Mouse (Mus musculus) heart, postnatal 14 days (tissue): ENCODE measurements around the gene Trim75. TPM values are rescaled to one million over a fixed set of nuclear protein-coding genes. Genes with fewer than 3 reads are reported as not detected.

Experiments used
- DNase-seq, 2 experiments: peaks; one replicate each; pipeline ENCODE4 v3.0.0; 2021 to 2022
- intact Hi-C: fragments of 180-260 bp; cut with DNase I; formaldehyde crosslinking; loops from one replicate; pipeline ENCODE4 v1.15.1; 2025
- total RNA-seq, 2 experiments: library from RNA; stranded (reverse); gene quantifications; 2 replicates each; pipeline ENCODE4 v1.2.3; 2021

Gene Trim75
- total RNA-seq, 2 experiments from 2014 or later, result not detected

GRCm38 (mm10) chr8:64946441-64946819 lies 41.2 kb downstream of the Trim75 start:
- no peak for DNase-seq
- intact Hi-C loops, result loop anchor here (10.0 kb wide), 1 partner anchor 922 kb away; no protein-coding TSS in a partner anchor

GRCm38 (mm10) chr8:64945606-64946005 lies 42.0 kb downstream of the Trim75 start:
- intact Hi-C loops, result loop anchor here (10.0 kb wide), 1 partner anchor 921 kb away; no protein-coding TSS in a partner anchor

GRCm38 (mm10) chr8:64944831-64945230 lies 42.8 kb downstream of the Trim75 start:
- intact Hi-C loops, result loop anchor here (5.0 to 10.0 kb wide), 2 partner anchors 98 to 920 kb away; no protein-coding TSS in a partner anchor
- DNase-seq, result no peak

More at GRCm38 (mm10) chr8:64945606-64946005, 42.0 kb downstream of the Trim75 start:
- DNase-seq, result no peak

- intact Hi-C loops, result loop anchor here (5.0 to 10.0 kb wide), 2 partner anchors 96 to 918 kb away; no protein-coding TSS in a partner anchor
- no peak for DNase-seq
Observed at GRCm38 (mm10) chr8:64942946-64943345, 44.7 kb downstream of the Trim75 start.

GRCm38 (mm10) chr8:64941495-64941894 lies 46.1 kb downstream of the Trim75 start:
- intact Hi-C loops, result loop anchor here (1.0 to 10.0 kb wide), 5 partner anchors 94 to 917 kb away; partner anchors contain the start of gene Cpe
- DNase-seq, result peak; percentile 81 to 85

- intact Hi-C loops, result loop anchor here (1.0 to 10.0 kb wide), 5 partner anchors 94 to 916 kb away; partner anchors contain the start of gene Cpe
- DNase-seq, result no peak
Observed at GRCm38 (mm10) chr8:64941019-64941418, 46.6 kb downstream of the Trim75 start.

GRCm38 (mm10) chr8:64934997-64935396 lies 52.6 kb downstream of the Trim75 start:
- intact Hi-C loops, result no loop called here
- DNase-seq, result no peak

Other genes with a start within 250 kb of the Trim75 start
- gene Klhl2, start 137.8 kb downstream of the Trim75 start, total RNA-seq, result 10 to 100 TPM; 13.5 to 14.0 TPM
- 10 to 100 TPM; 15.7 to 17.0 TPM for gene Tmem192, start 40.6 kb downstream of the Trim75 start, total RNA-seq
- not detected for gene Trim61, start 30.7 kb upstream of the Trim75 start, total RNA-seq
- gene Trim60, start 30.8 kb upstream of the Trim75 start, total RNA-seq, result not detected
- not detected for gene Apela, start 49.5 kb upstream of the Trim75 start, total RNA-seq
- not detected for gene Gm10663, start 87.2 kb upstream of the Trim75 start, total RNA-seq
- not detected for gene BC030870, start 141.7 kb upstream of the Trim75 start, total RNA-seq